8 mouse cellular contexts compared by ENCODE assay signal in genomic region chr11:87763988-87764876, GRCm38 (mm10). TPM values are rescaled to one million over a fixed set of nuclear protein-coding genes. Genes with fewer than 3 reads are reported as not detected.
DNase-seq lines count a peak whose midpoint lies in the region; ATAC-seq lines count a peak whose summit lies in the region.

No protein-coding gene starts in this region.

- intact Hi-C loops in left cerebral cortex, postnatal 14 days (cut with DNase I), result loop anchor here (5.0 kb wide), 1 partner anchor 167 kb away; no protein-coding TSS in a partner anchor

- peaks cover 6% of the 10 kb centered on the region for H3K4me1 ChIP-seq in hindbrain, embryonic 11.5 days (replicated peaks; ENCODE audit: control insufficient read depth, insufficient read depth, low read length)
- peaks cover 56% of the 10 kb centered on the region for H3K4me1 ChIP-seq in midbrain, embryonic 15.5 days
- H3K4me1 ChIP-seq in stomach, embryonic 16.5 days (ENCODE audit: control insufficient read depth, insufficient read depth, low read length), result peaks cover 12% of the 10 kb centered on the region; the same call in 1 of the 2 replicates

- peak overlapping the region; percentile 7; the same call in 1 of the 2 replicates for H3K27ac ChIP-seq in hindbrain, embryonic 11.5 days (ENCODE audit: low read depth, low read length)
- H3K27ac ChIP-seq in midbrain, embryonic 15.5 days, result peak overlapping the region; percentile 84
- no peak overlapping the region for H3K27ac ChIP-seq in stomach, embryonic 16.5 days (ENCODE audit: low read length)

- WGBS in hindbrain, embryonic 11.5 days, result under 1% methylated on average over 63 of the region's 65 CpGs
- under 1% methylated on average over 61 of the region's 65 CpGs for WGBS in midbrain, embryonic 15.5 days
- 1% methylated on average over 65 of the region's 65 CpGs for WGBS in stomach, embryonic 16.5 days

- peak; percentile 50 for ATAC-seq in hindbrain, embryonic 11.5 days (ENCODE audit: low FRiP score)
- peak; percentile 37 for ATAC-seq in midbrain, embryonic 15.5 days (replicated peaks)
- peak; percentile 52; the same call in 1 of the 2 replicates for ATAC-seq in stomach, embryonic 16.5 days (ENCODE audit: insufficient read depth, low FRiP score)

- peak; percentile 46 to 47 for DNase-seq in adrenal gland, adult 18-20 months (ENCODE audit: low spot score in 2 of 2)
- DNase-seq in adrenal gland, postnatal 4 days (ENCODE audit: low spot score in 2 of 2), result no peak
- peak; percentile 22 for DNase-seq in urinary bladder, postnatal 25 days (ENCODE audit: low spot score)
- DNase-seq in urinary bladder, postnatal 10 days (ENCODE audit: low spot score), result no peak
- peak; percentile 68 for DNase-seq in hindbrain, embryonic 11.5 days (ENCODE audit: low spot score)
- peak; percentile 43 to 55 for DNase-seq in left cerebral cortex, postnatal 14 days (ENCODE audit: low spot score in 2 of 2)

- peaks cover 55% of the 10 kb centered on the region for H3K27me3 ChIP-seq in hindbrain, embryonic 11.5 days (ENCODE audit: control insufficient read depth, insufficient read depth, low read length)
- H3K27me3 ChIP-seq in midbrain, embryonic 15.5 days (replicated peaks), result no peaks in the 10 kb centered on the region
- peaks cover 44% of the 10 kb centered on the region for H3K27me3 ChIP-seq in stomach, embryonic 16.5 days (ENCODE audit: control insufficient read depth, insufficient read depth, low read length)

- H3K9ac ChIP-seq in hindbrain, embryonic 11.5 days (ENCODE audit: low read depth, low read length), result peak overlapping the region; percentile 56
- H3K9ac ChIP-seq in midbrain, embryonic 15.5 days, result peak overlapping the region; percentile 74
- H3K9ac ChIP-seq in stomach, embryonic 16.5 days (ENCODE audit: low read length), result peak overlapping the region; percentile 68

- peak overlapping the region; percentile 43 for H3K4me3 ChIP-seq in hindbrain, embryonic 11.5 days (ENCODE audit: low read depth, low read length)
- peak overlapping the region; percentile 63 for H3K4me3 ChIP-seq in midbrain, embryonic 15.5 days
- peak overlapping the region; percentile 52 for H3K4me3 ChIP-seq in stomach, embryonic 16.5 days (replicated peaks; ENCODE audit: low read length)

- peak overlapping the region; percentile 87 for H3K4me2 ChIP-seq in hindbrain, embryonic 11.5 days (replicated peaks; ENCODE audit: low read depth, low read length)
- H3K4me2 ChIP-seq in midbrain, embryonic 15.5 days, result peak overlapping the region; percentile 91
- H3K4me2 ChIP-seq in stomach, embryonic 16.5 days (ENCODE audit: low read depth, low read length), result peak overlapping the region; percentile 92

- H3K36me3 ChIP-seq in hindbrain, embryonic 11.5 days (ENCODE audit: control insufficient read depth, insufficient read depth, low read length), result no peaks in the 10 kb centered on the region
- H3K36me3 ChIP-seq in midbrain, embryonic 15.5 days (replicated peaks), result peaks cover 6% of the 10 kb centered on the region; the same call in 1 of the 2 replicates
- no peaks in the 10 kb centered on the region for H3K36me3 ChIP-seq in stomach, embryonic 16.5 days (ENCODE audit: control insufficient read depth, insufficient read depth, low read length)

- no peaks in the 10 kb centered on the region for H3K9me3 ChIP-seq in hindbrain, embryonic 11.5 days (ENCODE audit: control insufficient read depth, low read length)
- no peaks in the 10 kb centered on the region for H3K9me3 ChIP-seq in midbrain, embryonic 15.5 days
- no peaks in the 10 kb centered on the region for H3K9me3 ChIP-seq in stomach, embryonic 16.5 days (replicated peaks; ENCODE audit: control insufficient read depth, low read length)

RNA-seq across cellular contexts. Expression of gene Tspoap1, which starts 3.9 kb away (rescaled TPM):
- total RNA-seq in adrenal gland, adult 18-20 months (2021), result 1 to 10 TPM; 7.6 to 9.5 TPM
- 1 to 10 TPM; 6.4 to 7.6 TPM for total RNA-seq in adrenal gland, postnatal 4 days (2021)
- 6.4 and 10.0 TPM in 2 replicates for polyA plus RNA-seq in hindbrain, embryonic 11.5 days (2014; fragmentation: Nextera tagmentation; extraction: Ambion mirVana)
- total RNA-seq in left cerebral cortex, postnatal 14 days (2021), result 100 to 1,000 TPM; 154 to 162 TPM
- 65.8 and 72.5 TPM in 2 replicates for polyA plus RNA-seq in midbrain, embryonic 15.5 days (2015; fragmentation: Nextera tagmentation; extraction: Ambion mirVana)
- 1.5 and 1.7 TPM in 2 replicates for polyA plus RNA-seq in stomach, embryonic 16.5 days (2015; fragmentation: Nextera tagmentation; extraction: Ambion mirVana)

RNA-seq across cellular contexts. Expression of gene Supt4a, which starts 26.9 kb away (rescaled TPM):
- 10 to 100 TPM; 65.5 to 72.4 TPM for total RNA-seq in adrenal gland, adult 18-20 months (2021)
- 10 to 100 TPM; 88.2 to 89.0 TPM for total RNA-seq in adrenal gland, postnatal 4 days (2021)
- 162 and 169 TPM in 2 replicates for polyA plus RNA-seq in hindbrain, embryonic 11.5 days (2014; fragmentation: Nextera tagmentation; extraction: Ambion mirVana)
- total RNA-seq in left cerebral cortex, postnatal 14 days (2021), result 10 to 100 TPM; 60.6 to 67.6 TPM
- polyA plus RNA-seq in midbrain, embryonic 15.5 days (2015; fragmentation: Nextera tagmentation; extraction: Ambion mirVana), result 136 and 137 TPM in 2 replicates
- 116 and 119 TPM in 2 replicates for polyA plus RNA-seq in stomach, embryonic 16.5 days (2015; fragmentation: Nextera tagmentation; extraction: Ambion mirVana)

RNA-seq across cellular contexts. Expression of gene Mpo, which starts 29.1 kb away (rescaled TPM):
- total RNA-seq in adrenal gland, adult 18-20 months (2021), result not detected
- 10 to 100 TPM in 1 of 2 experiments, 1 to 10 TPM in 1; 2.8 to 12.9 TPM for total RNA-seq in adrenal gland, postnatal 4 days (2021)
- polyA plus RNA-seq in hindbrain, embryonic 11.5 days (2014; fragmentation: Nextera tagmentation; extraction: Ambion mirVana), result 2.8 and 5.3 TPM in 2 replicates
- total RNA-seq in left cerebral cortex, postnatal 14 days (2021), result not detected
- 0.12 and 1.2 TPM in 2 replicates for polyA plus RNA-seq in midbrain, embryonic 15.5 days (2015; fragmentation: Nextera tagmentation; extraction: Ambion mirVana)
- 17.4 and 19.0 TPM in 2 replicates for polyA plus RNA-seq in stomach, embryonic 16.5 days (2015; fragmentation: Nextera tagmentation; extraction: Ambion mirVana)

Comparison
In these comparisons a context has a peak if more than half of its experiments do, and no peak if none do; other contexts are left out.
1. DNase-seq: peak in adrenal gland, adult 18-20 months (2 of 2), urinary bladder, postnatal 25 days (single experiment), hindbrain, embryonic 11.5 days (single experiment) and left cerebral cortex, postnatal 14 days (2 of 2); none in adrenal gland, postnatal 4 days (0 of 2) and urinary bladder, postnatal 10 days (single experiment).
2. RNA of gene Tspoap1, which starts 3.9 kb away (total RNA-seq): 154 to 162 TPM in left cerebral cortex, postnatal 14 days; 7.6 to 9.5 TPM in adrenal gland, adult 18-20 months and 6.4 to 7.6 TPM in adrenal gland, postnatal 4 days; every median in the first group is over 10 times any median in the second.
3. Peak in every context shown above with its lines, with median percentiles within 50 percentile points of each other: ATAC-seq, H3K4me2 ChIP-seq, H3K4me3 ChIP-seq and H3K9ac ChIP-seq.